Mouse (Mus musculus) heart, postnatal 36 days (tissue): ENCODE data around the gene Skap1. TPM values are rescaled to one million over a fixed set of nuclear protein-coding genes. Genes with fewer than 3 reads are reported as not detected.

ENCODE experiments used
- DNase-seq, 2 experiments: peaks; one replicate each; pipeline ENCODE4 v3.0.0; 2021 to 2022
- intact Hi-C: fragments of 180-260 bp; cut with DNase I; formaldehyde crosslinking; loops from one replicate; pipeline ENCODE4 v1.15.1; 2025
- total RNA-seq, 2 experiments: library from RNA; stranded (reverse); gene quantifications; 2 replicates each; pipeline ENCODE4 v1.2.3; 2021

The Skap1 gene
- total RNA-seq, 2 experiments from 2014 or later: 0.30 TPM; not detected in 1

DNA sequence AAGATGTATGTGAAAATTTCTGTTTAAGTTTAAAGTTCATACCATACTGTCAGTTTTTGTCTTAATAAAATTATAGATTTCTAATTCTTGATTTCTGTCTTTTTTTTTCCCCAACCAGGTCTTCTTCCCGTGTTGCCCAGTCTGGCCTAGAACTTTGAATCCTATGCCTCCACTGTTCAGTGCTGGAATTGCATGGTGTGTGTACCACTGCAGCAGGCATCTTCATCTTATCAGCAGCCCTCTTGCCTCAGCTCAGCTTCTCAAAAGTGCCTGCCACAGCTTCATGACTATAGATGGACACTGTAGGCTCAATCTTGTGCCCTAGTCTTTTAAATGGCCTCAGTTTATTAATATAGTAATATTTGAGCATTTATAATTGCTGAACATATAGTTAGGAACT lies 343.7 kb downstream of the Skap1 start:
- no peak for DNase-seq
- intact Hi-C loops: no loop called here

Other genes starting within 250 kb of the Skap1 start
- gene Hoxb9, start 193.1 kb upstream of the Skap1 start, total RNA-seq: not detected
- gene Hoxb8, start 182.7 kb upstream of the Skap1 start, total RNA-seq: not detected
- gene Hoxb7, start 178.0 kb upstream of the Skap1 start, total RNA-seq: not detected
- gene Hoxb6, start 172.1 kb upstream of the Skap1 start, total RNA-seq: not detected
- gene Hoxb5, start 161.3 kb upstream of the Skap1 start, total RNA-seq: under 1 TPM; 0.19 to 0.22 TPM
- under 1 TPM; 0.51 to 0.53 TPM for gene Hoxb4, start 146.3 kb upstream of the Skap1 start, total RNA-seq
- under 1 TPM; 0.42 to 0.68 TPM for gene Hoxb3, start 141.3 kb upstream of the Skap1 start, total RNA-seq
- gene Hoxb2, start 114.1 kb upstream of the Skap1 start, total RNA-seq: 1 to 10 TPM in 1 of 2 experiments, under 1 TPM in 1; 0.51 to 1.1 TPM
- gene Hoxb1, start 98.8 kb upstream of the Skap1 start, total RNA-seq: not detected